Mouse (Mus musculus) limb, embryonic 11.5 days (tissue): ENCODE data around the gene Pm20d2. TPM values are rescaled to one million over a fixed set of nuclear protein-coding genes. Genes with fewer than 3 reads are reported as not detected.
A peak's percentile ranks its signal among the peaks of the same experiment; 100 is the strongest.

ENCODE experiments used
- ATAC-seq: fragments of 200-750 bp; cut with Nextera tagmentation; 2 replicates; pipeline ENCODE4 v1.8.0; 2017; ENCODE audit warnings: low read depth; ENCODE audit not compliant: insufficient number of reproducible peaks, low FRiP score, low TSS enrichment
- DNase-seq: peaks from one replicate; pipeline ENCODE4 v3.0.0-alpha.2; 2015; ENCODE audit warnings: low spot score
- H3K27ac ChIP-seq: fragments of 300-500 bp; sonication (generic); replicated peaks from 2 replicates; pipeline ENCODE4 v1.5.1; 2014; ENCODE audit warnings: low read depth, mild to moderate bottlenecking, low read length
- H3K27me3 ChIP-seq: fragments of 300-500 bp; sonication (generic); 2 replicates; pipeline ENCODE4 v1.6.1; 2014; ENCODE audit warnings: mild to moderate bottlenecking, low read length, mixed read lengths; ENCODE audit not compliant: control insufficient read depth, insufficient read depth
- H3K36me3 ChIP-seq: fragments of 300-500 bp; sonication (generic); 2 replicates; pipeline ENCODE4 v1.6.1; 2014; ENCODE audit warnings: mild to moderate bottlenecking, low read length, moderate library complexity, mixed read lengths; ENCODE audit not compliant: control insufficient read depth, insufficient read depth
- H3K4me1 ChIP-seq: fragments of 300-500 bp; sonication (generic); 2 replicates; pipeline ENCODE4 v1.6.1; 2014; ENCODE audit warnings: low read length, mixed read lengths; ENCODE audit not compliant: control insufficient read depth, insufficient read depth
- H3K4me2 ChIP-seq: fragments of 300-500 bp; sonication (generic); 2 replicates; pipeline ENCODE4 v1.6.1; 2014; ENCODE audit warnings: low read depth, mild to moderate bottlenecking, moderate library complexity; ENCODE audit not compliant: severe bottlenecking
- H3K4me3 ChIP-seq: fragments of 300-500 bp; sonication (generic); 2 replicates; pipeline ENCODE4 v1.5.1; 2014; ENCODE audit warnings: low read depth, low read length
- H3K9ac ChIP-seq: fragments of 300-500 bp; sonication (generic); 2 replicates; pipeline ENCODE4 v1.6.1; 2014; ENCODE audit warnings: mild to moderate bottlenecking, low read length
- H3K9me3 ChIP-seq: fragments of 300-500 bp; sonication (generic); 2 replicates; pipeline ENCODE4 v1.6.1; 2016; ENCODE audit warnings: low read length; ENCODE audit not compliant: control insufficient read depth
- WGBS: fragments of 180-500 bp; shearing (Covaris S2); extraction: QIAGEN DNeasy Blood & Tissue Kit; methylation state at CpG from one replicate; pipeline ENCODE4 v1.1.7; 2014; 5-methylcytosine and 5-hydroxymethylcytosine counted together
- polyA plus RNA-seq: library from polyadenylated mRNA; unstranded; fragments of >200 nt; fragmentation: Nextera tagmentation; extraction: Ambion mirVana; gene quantifications from 2 replicates; pipeline ENCODE4 v1.2.1, GENCODE M21; 2014

Pm20d2 gene
- 0.69 and 0.95 TPM in 2 replicates for polyA plus RNA-seq

GRCm38 (mm10) chr4:33189735-33190036, at the start of gene Pm20d2:
Gene Pm20d2, minus strand, starts transcription at chr4:33189737.
- DNase-seq, result no peak
- Histone ChIP-seq H3K4me2 (peak within 1 kb of the TSS; percentile 78), H3K9me3 (no peaks in the 10 kb centered on the region; the same call in 1 of the 2 replicates), H3K4me1 (no peaks in the 10 kb centered on the region), H3K9ac (peak within 1 kb of the TSS; percentile 58), H3K27ac (0 out of 2 replicates have a peak within 1 kb of the TSS, but pooled peaks have one; percentile 0), H3K27me3 (no peaks in the 10 kb centered on the region), H3K36me3 (no peaks in the 10 kb centered on the region), H3K4me3 (peak within 1 kb of the TSS; percentile 47)
- ATAC-seq, result no peak
- WGBS, result 19% methylated on average over 6 of the region's 6 CpGs

GRCm38 (mm10) chr4:33230881-33231280, 41.3 kb upstream of the Pm20d2 start:
- Histone ChIP-seq H3K36me3 (no peaks in the 10 kb centered on the region), H3K27ac (no peak overlapping the region), H3K27me3 (no peaks in the 10 kb centered on the region), H3K9ac (no peak overlapping the region), H3K4me1 (no peaks in the 10 kb centered on the region), H3K4me2 (no peak overlapping the region), H3K4me3 (no peak overlapping the region), H3K9me3 (no peaks in the 10 kb centered on the region)
- DNase-seq, result no peak
- ATAC-seq, result no peak
- WGBS, result 89% methylated on average over 18 of the region's 18 CpGs

DNA sequence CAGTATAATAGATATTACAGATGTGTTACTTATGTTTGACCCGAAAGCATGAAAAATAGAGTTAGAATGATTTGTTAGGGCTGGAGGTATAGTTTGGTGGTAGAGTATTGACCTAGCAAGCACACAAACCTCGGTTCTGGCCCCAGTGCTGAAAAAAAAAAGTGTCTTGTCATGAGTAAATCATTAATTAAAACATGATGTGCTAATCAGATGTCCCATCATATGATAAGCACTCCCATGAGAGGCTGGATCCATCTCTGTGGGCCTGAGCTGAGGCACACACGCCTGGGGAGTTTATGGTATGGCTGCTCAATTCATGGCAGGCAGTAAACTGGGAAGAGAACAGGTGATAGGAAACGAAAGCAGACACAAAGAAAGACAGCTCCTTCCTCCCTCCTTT, 40.1 kb upstream of the Pm20d2 start:
- Histone ChIP-seq H3K27ac (no peak overlapping the region), H3K9ac (no peak overlapping the region), H3K4me1 (no peaks in the 10 kb centered on the region), H3K9me3 (no peaks in the 10 kb centered on the region), H3K4me3 (no peak overlapping the region), H3K4me2 (no peak overlapping the region), H3K27me3 (no peaks in the 10 kb centered on the region), H3K36me3 (no peaks in the 10 kb centered on the region)
- DNase-seq (no peak), ATAC-seq (no peak)
- WGBS, result 82% methylated on average over 4 of the region's 4 CpGs

GRCm38 (mm10) chr4:33227164-33227563, 37.6 kb upstream of the Pm20d2 start:
- no peaks in the 10 kb centered on the region for H3K36me3 ChIP-seq
- H3K27me3 ChIP-seq, result no peaks in the 10 kb centered on the region
- no peaks in the 10 kb centered on the region; the same call in 1 of the 2 replicates for H3K4me1 ChIP-seq
- no peak overlapping the region for H3K9ac ChIP-seq
- WGBS, result 86% methylated on average over 7 of the region's 7 CpGs
- no peaks in the 10 kb centered on the region for H3K9me3 ChIP-seq
- ATAC-seq, result no peak
- H3K4me2 ChIP-seq, result no peak overlapping the region
- no peak overlapping the region for H3K27ac ChIP-seq
- DNase-seq, result no peak
- H3K4me3 ChIP-seq, result no peak overlapping the region

DNA sequence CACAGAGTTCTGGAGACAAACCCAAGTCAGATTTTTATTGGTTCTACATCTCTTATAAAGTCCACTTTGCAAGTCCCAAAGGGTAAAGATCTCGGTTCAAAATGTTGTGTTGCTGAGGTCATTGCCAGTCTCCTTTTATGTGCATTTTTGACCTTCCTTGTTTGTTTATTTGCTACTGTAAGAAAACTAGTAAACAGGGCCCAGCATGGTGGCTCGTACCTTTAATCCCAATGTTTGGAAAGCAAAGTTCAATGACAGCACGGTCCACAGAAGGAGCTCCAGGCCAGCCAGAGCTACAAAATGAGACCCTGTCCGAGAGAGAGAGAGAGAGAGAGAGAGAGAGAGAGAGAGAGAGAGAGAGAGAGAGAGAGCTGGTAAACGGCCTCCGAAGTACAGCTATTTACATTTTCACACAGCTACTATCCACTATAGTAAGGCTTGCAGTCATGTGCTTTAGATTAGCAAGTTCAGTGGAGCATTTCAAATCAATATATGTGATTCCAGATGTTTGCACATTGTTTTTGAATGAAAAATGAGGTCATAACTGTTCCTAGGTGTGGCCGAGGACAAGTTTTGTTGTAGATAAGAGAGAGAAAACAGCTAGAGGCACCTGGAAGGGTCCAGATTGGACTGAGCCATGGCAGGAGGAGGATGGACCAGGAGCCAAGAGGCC, 34.6 kb upstream of the Pm20d2 start:
- Histone ChIP-seq H3K4me3 (no peak overlapping the region), H3K36me3 (no peaks in the 10 kb centered on the region), H3K4me2 (no peak overlapping the region), H3K27ac (no peak overlapping the region; the same call in 1 of the 2 replicates), H3K27me3 (no peaks in the 10 kb centered on the region), H3K4me1 (no peaks in the 10 kb centered on the region; the same call in 1 of the 2 replicates), H3K9ac (no peak overlapping the region), H3K9me3 (no peaks in the 10 kb centered on the region)
- 65% methylated on average over 7 of the region's 7 CpGs for WGBS
- no peak for ATAC-seq
- DNase-seq, result no peak

- Histone ChIP-seq H3K9me3 (no peaks in the 10 kb centered on the region), H3K27me3 (no peaks in the 10 kb centered on the region), H3K4me2 (no peak overlapping the region), H3K27ac (no peak overlapping the region), H3K4me3 (no peak overlapping the region), H3K9ac (no peak overlapping the region), H3K4me1 (no peaks in the 10 kb centered on the region; the same call in 1 of the 2 replicates), H3K36me3 (no peaks in the 10 kb centered on the region)
- WGBS, result 46% methylated on average over 1 of the region's 1 CpGs
- DNase-seq (no peak), ATAC-seq (no peak)
These were observed 32.3 kb upstream of the Pm20d2 start for GRCm38 (mm10) chr4:33221847-33222246.

DNA sequence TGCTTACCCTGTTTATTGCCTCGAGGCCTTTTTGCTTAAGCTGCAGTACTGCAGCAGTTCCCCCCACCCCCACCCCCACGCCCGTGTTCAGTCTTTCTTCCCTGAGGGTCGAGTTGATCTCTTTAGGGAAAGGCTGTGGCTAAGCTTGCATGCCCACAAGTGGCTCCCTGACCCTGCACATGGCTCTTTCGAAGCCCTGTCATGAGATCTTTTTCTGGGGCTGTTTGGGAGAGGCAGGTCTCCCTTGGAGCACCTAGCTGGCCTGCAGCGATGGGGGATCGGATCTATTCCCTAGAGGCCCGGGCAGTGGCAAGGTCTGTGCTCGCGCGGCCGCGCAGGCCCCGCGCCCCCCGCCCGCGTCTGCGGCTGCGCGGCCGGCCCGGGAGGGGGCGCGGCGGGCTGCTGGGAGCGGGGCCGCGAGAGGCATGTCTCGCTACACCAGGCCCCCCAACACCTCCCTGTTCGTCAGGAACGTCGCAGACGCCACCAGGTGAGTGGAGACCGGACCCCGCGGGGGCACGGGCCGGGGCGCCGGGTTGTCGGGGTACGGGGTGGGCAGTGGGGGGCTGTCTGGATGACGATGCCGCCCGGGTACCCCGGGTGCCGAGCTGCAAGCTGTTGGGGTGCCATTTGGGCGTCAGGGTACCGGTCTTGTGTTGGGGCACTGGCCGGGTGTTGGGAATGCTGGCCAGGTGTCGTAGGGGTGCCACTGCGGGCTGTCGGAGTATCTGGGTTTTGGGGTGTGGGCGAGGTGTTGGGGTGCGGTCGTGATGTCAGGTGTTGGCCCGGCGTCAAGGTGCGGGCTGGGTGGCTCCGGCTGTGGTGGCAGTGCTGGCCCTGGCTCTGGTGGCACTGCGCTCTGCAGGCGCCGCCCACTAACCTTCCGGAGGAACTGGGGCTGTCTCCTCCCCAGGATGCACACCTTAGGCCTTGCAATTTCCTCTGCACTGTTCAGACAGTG, 19.6 kb upstream of the Pm20d2 start, which contains the start of gene Srsf12:
TSS of gene Srsf12 (plus strand) at position 111 of the 961 bp plus-strand sequence.
- ATAC-seq (peak; percentile 65), DNase-seq (peak; percentile 71)
- Histone ChIP-seq H3K4me1 (0 out of 2 replicates have a peak, but pooled peaks cover 2% of the 10 kb centered on the region), H3K36me3 (no peaks in the 10 kb centered on the region), H3K9ac (peak within 1 kb of the TSS; percentile 80), H3K27me3 (no peaks in the 10 kb centered on the region), H3K9me3 (no peaks in the 10 kb centered on the region), H3K4me2 (peak within 1 kb of the TSS; percentile 98), H3K4me3 (peak within 1 kb of the TSS; percentile 69), H3K27ac (peak within 1 kb of the TSS; percentile 61; the same call in 1 of the 2 replicates)
- WGBS, result 1% methylated on average over 59 of the region's 65 CpGs

DNA sequence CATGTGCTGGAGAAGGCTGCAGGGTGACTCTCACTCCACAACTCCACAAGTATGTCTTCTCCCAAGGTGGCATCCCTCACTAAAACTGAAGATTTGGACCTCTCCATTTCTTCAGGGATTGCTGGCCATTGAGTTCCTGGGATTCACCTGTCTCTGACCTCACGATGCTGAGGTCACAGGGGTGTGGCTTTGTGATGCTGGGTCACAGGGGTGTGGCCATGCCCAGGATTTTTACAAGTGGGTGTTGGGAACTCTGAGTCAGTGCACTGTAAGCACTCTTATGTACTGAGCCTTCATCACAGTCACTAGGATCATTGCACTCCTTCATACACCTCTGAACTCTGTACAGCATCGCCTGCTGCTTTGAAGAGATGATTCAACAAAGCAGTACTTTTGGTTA, 18.0 kb upstream of the Pm20d2 start:
- Histone ChIP-seq H3K27me3 (no peaks in the 10 kb centered on the region), H3K9ac (no peak overlapping the region), H3K9me3 (no peaks in the 10 kb centered on the region), H3K27ac (no peak overlapping the region), H3K4me3 (no peak overlapping the region), H3K4me2 (no peak overlapping the region), H3K36me3 (no peaks in the 10 kb centered on the region), H3K4me1 (0 out of 2 replicates have a peak, but pooled peaks cover 2% of the 10 kb centered on the region)
- ATAC-seq (no peak), DNase-seq (no peak)
- WGBS, result 63% methylated on average over 2 of the region's 2 CpGs
